Mouse (Mus musculus): ENCODE measurements around the gene Atf6b.

- TF ChIP-seq MAFK (IDR thresholded peaks at IDR 0.05; ENCODE audit: insufficient replicate concordance, low read length) (no peak), ZKSCAN1 (IDR thresholded peaks at IDR 0.05; ENCODE audit: borderline replicate concordance, low read depth, low read length) (no peak), GABPA (IDR thresholded peaks at IDR 0.05; ENCODE audit: insufficient replicate concordance, low read depth, low read length) (no peak), POLR2A (IDR thresholded peaks at IDR 0.05; ENCODE audit: low read depth, low read length) (no peak)
These were observed 12.9 kb downstream of the Atf6b start for GRCm38 (mm10) chr17:34659897-34660214.

Data from CH12.LX (cell line).